Mouse (Mus musculus): ENCODE measurements at regions not wholly inside any gene's neighbourhood (a gene's known extent, or its start where the extent isn't known, plus 50 kb on each side); places are given as distances from the start of the nearest gene placed in this dataset.
"Not testable (repeated sequence)": the region's sequence is repeated elsewhere in the genome, so short reads cannot be mapped to it uniquely, and the experiment has no call there.

GRCm38 (mm10) chr5:100309807-100310165 lies 106.2 kb downstream of the Sec31a start:
- DNase-seq (ENCODE audit: low spot score in 2 of 2) = no peak
- intact Hi-C loops (cut with DNase I) = loop anchor here (10.0 kb wide), 1 partner anchor 385 kb away; no protein-coding TSS in a partner anchor

GRCm38 (mm10) chr5:100309071-100309806 lies 106.8 kb downstream of the Sec31a start:
- DNase-seq (ENCODE audit: low spot score in 2 of 2) = no peak
- intact Hi-C loops (cut with DNase I) = loop anchor here (10.0 kb wide), 1 partner anchor 384 kb away; no protein-coding TSS in a partner anchor

GRCm38 (mm10) chr5:100304403-100304802 lies 111.6 kb downstream of the Sec31a start:
- DNase-seq (ENCODE audit: low spot score in 2 of 2) = no peak
- intact Hi-C loops (cut with DNase I) = loop anchor here (10.0 kb wide), 1 partner anchor 380 kb away; no protein-coding TSS in a partner anchor

- intact Hi-C loops (cut with DNase I) = loop anchor here (10.0 kb wide), 1 partner anchor 377 kb away; no protein-coding TSS in a partner anchor
- no peak for DNase-seq (ENCODE audit: low spot score in 2 of 2)
Observed at GRCm38 (mm10) chr5:100302068-100302775, 113.8 kb downstream of the Sec31a start.

- intact Hi-C loops (cut with DNase I) = loop anchor here (5.0 kb wide), 1 partner anchor 227 kb away; no protein-coding TSS in a partner anchor
- DNase-seq (ENCODE audit: low spot score in 2 of 2) = no peak
Observed at GRCm38 (mm10) chr5:100299141-100299540, 116.9 kb downstream of the Sec31a start.

GRCm38 (mm10) chr5:100294189-100294588 lies 121.8 kb downstream of the Sec31a start:
- peak; percentile 40 to 55 for DNase-seq (ENCODE audit: low spot score in 2 of 2)

GRCm38 (mm10) chr5:100280215-100280614 lies 120.6 kb upstream of the Tmem150c start:
- intact Hi-C loops (cut with DNase I) = no loop called here

More at GRCm38 (mm10) chr5:100294189-100294588, 121.8 kb downstream of the Sec31a start:
- intact Hi-C loops (cut with DNase I) = no loop called here

GRCm38 (mm10) chr5:100279474-100279873 lies 119.9 kb upstream of the Tmem150c start:
- intact Hi-C loops (cut with DNase I) = no loop called here
- no peak for DNase-seq (ENCODE audit: low spot score in 2 of 2)

More at GRCm38 (mm10) chr5:100280215-100280614, 120.6 kb upstream of the Tmem150c start:
- no peak for DNase-seq (ENCODE audit: low spot score in 2 of 2)

- no peak for DNase-seq (ENCODE audit: low spot score in 2 of 2)
- intact Hi-C loops (cut with DNase I) = no loop called here
Observed at GRCm38 (mm10) chr5:100274674-100275073, 115.1 kb upstream of the Tmem150c start.

- intact Hi-C loops (cut with DNase I) = not testable (repeated sequence)
Observed at GRCm38 (mm10) chr5:100271975-100272374, 112.4 kb upstream of the Tmem150c start.

GRCm38 (mm10) chr5:100270841-100271686 lies 111.5 kb upstream of the Tmem150c start:
- no peak for DNase-seq (ENCODE audit: low spot score in 2 of 2)
- intact Hi-C loops (cut with DNase I) = no loop called here

More at GRCm38 (mm10) chr5:100271975-100272374, 112.4 kb upstream of the Tmem150c start:
- not testable (repeated sequence) for DNase-seq (ENCODE audit: low spot score in 2 of 2)

GRCm38 (mm10) chr5:100268111-100268878 lies 108.7 kb upstream of the Tmem150c start:
- intact Hi-C loops (cut with DNase I) = no loop called here

GRCm38 (mm10) chr5:100266671-100267510 lies 107.3 kb upstream of the Tmem150c start:
- no peak for DNase-seq (ENCODE audit: low spot score in 2 of 2)
- intact Hi-C loops (cut with DNase I) = no loop called here

More at GRCm38 (mm10) chr5:100268111-100268878, 108.7 kb upstream of the Tmem150c start:
- no peak for DNase-seq (ENCODE audit: low spot score in 2 of 2)

GRCm38 (mm10) chr5:100259803-100260693 lies 100.4 kb upstream of the Tmem150c start:
- no peak for DNase-seq (ENCODE audit: low spot score in 2 of 2)
- intact Hi-C loops (cut with DNase I) = no loop called here

GRCm38 (mm10) chr5:100258952-100259710 lies 99.5 kb upstream of the Tmem150c start:
- intact Hi-C loops (cut with DNase I) = no loop called here
- DNase-seq (ENCODE audit: low spot score in 2 of 2) = no peak

GRCm38 (mm10) chr5:100255276-100255675 lies 95.7 kb upstream of the Tmem150c start:
- intact Hi-C loops (cut with DNase I) = no loop called here
- DNase-seq (ENCODE audit: low spot score in 2 of 2) = no peak
